Mouse (Mus musculus) spleen, postnatal 14 days (tissue): ENCODE results near the gene Clta.

Experiments used
- DNase-seq, 2 experiments: peaks; one replicate each; pipeline ENCODE4 v3.0.0; 2021 to 2022; ENCODE audit warnings: low spot score in 2 of 2

The Clta gene

DNA sequence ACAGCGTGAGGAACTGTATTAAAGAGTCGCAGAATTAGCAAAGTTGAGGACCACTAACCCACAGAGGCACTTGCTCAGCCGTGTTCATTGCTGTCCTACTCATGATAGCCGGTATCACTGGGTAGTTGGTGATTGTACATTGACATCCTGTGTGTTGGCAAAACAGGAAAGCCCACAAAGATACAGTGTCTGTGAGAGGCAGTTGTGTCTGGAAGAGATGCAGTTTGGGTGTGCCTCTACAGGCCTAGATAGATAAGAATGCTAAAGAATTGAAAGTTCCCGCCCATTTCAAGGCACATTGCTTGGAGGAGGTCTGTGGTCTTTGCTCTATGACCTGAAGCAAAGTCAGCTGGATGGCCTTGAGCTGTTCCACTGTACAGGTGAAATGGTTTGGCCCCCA lies at the start of gene Clta:
Gene Clta, plus strand, starts transcription at position 327 of the 400 bp plus-strand sequence.
- no peak for DNase-seq

DNA sequence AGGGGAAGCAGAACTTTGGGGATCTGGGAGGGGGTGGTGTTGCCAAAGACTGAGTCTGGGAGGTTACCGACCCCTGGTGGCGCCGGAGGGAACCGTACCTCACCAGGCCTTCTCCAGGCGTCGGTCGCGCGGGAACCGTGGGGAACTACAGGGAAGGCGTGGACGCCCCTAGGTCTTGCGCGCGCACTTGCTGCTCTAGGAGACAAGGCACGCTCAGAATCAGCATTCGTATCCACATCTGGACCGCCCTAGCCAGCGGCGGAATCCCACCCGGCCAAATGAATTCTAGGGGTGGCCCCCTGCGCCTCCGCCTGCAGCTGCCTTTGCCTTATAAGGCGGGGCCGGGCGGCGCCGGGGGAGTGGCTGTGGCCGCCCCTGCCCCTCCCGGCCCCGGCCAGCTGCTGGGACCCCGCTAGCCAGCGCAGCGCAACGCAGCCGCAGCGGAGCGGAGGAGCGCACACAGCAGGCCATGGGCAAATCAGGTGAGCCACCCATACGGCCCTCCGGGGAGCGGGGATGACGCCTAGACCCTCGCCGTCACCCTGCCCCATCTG lies 46.9 kb upstream of the Clta start, which contains the start of gene Glipr2:
Gene Glipr2, plus strand, starts transcription at position 110 of the 554 bp plus-strand sequence.
- peak; percentile 65 to 78 for DNase-seq

DNA sequence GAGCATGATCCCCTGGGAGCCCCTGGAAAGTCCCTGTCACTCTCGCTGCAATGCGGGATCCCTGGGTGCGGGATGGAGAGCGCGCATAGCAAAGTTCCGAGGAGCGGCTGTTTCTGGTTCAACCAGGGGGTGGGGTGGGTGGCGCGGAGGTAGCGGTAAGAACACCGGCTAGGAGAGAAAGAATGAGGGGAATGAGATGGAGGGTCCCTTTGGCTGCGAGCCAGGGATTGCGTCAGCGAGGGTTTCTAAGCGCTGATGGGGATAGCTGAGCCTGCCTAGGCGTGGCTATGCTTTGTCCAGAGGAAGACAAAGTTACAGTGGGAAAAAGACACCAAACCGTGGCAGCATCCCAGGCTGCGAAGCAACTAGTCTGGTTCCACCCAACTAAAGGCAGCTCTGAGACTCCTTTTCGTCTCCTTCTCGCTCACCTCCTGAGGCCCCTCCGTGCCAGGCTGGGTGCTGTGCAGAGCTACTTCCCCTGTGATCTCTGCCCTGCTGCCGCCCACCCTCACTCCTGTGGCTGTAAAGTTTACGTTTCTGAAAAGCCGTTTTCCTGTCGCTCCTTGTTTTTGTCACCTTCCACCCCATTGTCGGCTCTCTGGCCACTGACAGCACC lies 46.3 kb upstream of the Clta start:
- no peak for DNase-seq

DNA sequence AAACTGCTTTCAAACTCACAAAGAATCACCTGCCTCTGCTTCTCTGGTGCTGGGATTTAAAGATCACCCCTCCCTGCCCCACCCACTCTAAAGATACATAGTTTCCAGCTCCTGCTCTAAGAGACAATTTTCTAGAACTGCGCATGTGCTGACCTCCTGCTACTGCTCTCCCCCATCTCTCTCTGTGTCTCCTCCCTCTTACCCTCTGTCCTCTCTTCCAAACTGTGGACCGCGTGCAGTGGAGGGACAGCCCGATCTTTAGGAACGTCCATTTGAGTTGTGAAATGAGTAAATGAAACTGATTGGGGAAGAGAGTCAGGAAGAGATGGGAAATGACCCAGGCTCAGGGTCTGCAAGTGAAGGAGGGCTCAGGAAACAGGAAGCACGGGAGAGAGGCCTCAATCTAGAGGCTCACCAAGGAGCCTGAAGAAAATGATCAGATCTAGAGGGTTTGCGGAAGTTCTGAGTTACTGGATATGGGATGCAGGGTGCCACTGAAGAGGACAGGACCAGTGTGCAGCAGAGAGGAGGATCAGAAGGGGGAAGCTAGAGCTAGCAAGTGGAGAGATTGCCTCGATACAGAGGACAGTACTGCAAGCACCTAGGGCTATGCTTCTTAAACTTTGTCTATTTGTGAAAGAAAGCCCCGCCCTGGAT lies 44.6 kb upstream of the Clta start:
- DNase-seq, result no peak

DNA sequence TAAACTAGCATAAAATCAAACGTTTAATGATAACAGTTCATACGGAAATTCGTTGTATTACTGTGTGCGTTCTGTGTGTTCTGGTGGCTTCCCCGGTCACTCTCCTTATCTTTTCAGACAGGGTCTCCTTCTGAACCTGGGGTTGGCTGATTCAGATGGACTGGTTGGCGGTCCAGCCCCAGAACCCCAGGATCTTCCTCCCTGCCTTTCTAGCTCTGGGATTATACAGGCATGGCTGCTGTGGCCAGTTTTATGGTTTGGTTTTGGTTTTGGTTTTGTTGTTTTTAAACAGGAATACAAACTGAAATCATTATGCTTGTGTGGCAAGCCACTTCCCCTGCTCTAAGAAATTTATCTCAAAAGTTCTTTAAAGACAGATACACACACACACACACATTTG lies 44.0 kb upstream of the Clta start:
- no peak for DNase-seq

DNA sequence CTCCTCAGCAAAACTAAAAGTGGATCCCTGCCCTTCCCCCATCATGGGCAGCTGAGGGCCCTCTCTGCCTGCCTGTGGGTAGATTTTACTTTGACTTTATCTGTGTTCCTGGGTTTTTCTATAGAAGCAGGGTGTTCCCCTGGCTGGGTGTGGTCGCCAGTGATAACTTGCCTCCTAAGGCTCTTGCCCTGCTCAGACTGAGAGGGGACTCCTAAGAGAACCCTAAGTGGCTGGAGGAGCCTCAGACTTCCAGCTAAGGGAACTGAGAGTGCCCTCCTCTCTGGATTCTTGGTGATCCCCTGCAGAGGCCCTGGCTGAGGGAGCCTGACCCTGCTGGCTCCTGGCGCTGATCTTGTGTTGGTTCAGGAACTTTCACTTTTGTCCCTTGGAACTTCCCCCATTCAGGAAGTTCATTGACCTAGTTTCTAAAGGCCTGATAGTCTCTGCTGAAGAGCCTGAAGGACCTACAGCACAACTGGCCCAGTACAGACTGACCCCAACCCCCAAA lies 39.9 kb upstream of the Clta start:
- no peak for DNase-seq

GRCm38 (mm10) chr4:43964951-43965684 lies 39.1 kb upstream of the Clta start:
- no peak for DNase-seq

DNA sequence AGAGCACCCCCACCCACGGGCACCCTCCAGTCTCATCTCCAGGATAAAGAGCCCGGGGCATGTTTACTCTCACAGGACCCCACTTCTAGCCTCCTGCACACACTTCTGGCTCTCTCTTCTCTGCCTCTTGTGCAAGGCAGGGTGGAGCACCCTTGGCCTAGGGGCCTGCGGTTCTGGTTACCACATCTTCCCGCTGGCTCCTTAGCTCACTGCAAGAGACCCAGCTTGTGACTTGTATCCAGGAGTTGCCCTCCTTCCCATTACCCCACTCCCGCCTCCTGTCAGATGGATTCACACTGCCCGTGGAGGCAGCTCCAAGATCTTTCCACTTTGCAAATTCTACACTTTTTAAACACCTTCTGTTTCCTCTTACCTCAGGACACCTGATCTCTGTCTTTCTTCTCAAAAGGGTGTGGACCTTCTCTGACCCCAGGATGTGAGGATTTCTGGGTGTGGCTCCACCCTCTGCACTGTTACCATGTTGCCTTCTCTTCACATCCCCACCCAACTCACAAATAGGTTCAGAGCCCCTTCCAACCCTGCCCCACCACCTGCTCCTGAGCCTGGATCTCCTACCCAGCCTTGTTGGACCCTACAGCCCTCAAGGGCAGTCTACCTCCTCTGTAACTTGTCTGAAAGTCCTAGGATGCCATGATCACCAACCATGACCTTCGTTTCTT lies 38.3 kb upstream of the Clta start:
- DNase-seq, result no peak

- DNase-seq, result no peak
Measured at GRCm38 (mm10) chr4:43968650-43969049, 35.6 kb upstream of the Clta start.

- no peak for DNase-seq
Measured at GRCm38 (mm10) chr4:43969373-43969772, 34.9 kb upstream of the Clta start.

- DNase-seq, result no peak
Measured at GRCm38 (mm10) chr4:43970393-43971330, 33.6 kb upstream of the Clta start.

DNA sequence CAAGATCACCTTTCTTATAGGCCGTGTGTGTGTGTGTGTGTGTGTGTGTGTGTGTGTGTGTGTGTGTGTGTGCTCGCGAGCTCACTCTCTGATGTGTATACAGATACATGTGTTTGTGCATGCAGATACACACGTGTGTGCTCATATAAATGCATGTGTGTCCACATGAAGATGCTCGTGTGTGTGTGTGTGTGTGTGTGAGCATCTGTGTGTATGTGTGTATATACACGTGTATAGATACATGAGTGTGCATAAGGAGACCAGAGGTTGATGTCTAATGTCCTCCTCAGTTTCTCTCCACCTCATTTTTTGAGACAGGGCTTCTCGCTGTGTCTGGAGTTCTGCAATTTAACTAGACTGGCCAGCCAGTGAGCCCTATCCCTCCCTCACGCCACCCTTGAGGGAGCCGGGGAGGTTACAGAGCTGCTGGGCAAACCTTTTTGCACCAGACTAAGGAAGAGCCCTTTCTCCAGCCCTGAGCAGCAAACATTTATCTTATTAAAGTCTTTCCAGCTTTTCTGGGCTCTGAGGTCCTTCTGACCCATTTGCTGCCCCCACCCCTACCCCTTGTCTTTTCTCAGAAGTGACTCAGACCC lies 32.6 kb upstream of the Clta start:
- no peak for DNase-seq

DNA sequence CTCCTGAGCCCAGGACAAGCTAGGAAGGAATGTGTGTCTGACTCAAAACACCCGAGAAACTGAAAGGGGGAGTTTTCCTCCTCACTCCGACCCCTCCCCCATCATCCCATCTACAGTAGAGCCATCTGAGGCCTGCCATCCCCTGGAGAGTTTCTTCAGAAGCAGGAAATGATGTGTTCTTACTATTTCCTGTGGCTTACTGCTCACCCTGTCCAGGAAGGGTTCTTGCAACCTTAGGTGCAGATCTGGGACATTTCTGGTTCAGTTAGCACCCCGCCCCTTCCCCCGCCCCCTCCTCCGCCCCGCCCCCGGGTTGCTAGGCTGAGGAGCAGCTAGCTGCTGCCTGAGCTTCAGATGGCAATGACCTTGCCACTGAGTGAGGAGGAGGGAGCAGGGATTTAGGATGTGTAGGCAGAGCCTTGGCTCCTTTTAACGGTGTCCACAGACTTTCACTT lies 32.1 kb upstream of the Clta start:
- no peak for DNase-seq

DNA sequence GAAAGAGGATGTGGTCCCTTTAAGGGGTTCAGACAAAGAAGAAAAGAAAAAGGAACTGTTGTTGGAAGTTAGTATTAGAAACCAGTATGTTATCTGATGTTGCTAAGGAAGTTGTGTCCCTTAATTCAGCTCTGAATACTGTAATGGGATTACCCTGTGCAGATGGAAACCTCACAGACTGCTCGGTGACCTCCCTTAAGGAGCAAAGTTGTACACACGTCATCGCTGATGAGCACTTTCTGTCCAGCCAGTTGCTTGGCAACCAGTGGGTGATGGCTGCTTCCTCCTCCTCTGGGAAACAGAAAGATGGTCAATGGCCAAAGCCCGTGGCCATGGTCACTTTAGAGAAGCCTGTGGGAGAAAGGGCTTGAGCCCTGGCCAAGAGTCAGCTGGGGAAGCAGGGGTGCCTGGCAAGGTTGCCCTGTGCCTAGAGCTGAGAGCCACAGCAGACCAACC lies 30.7 kb upstream of the Clta start:
- DNase-seq, result no peak

DNA sequence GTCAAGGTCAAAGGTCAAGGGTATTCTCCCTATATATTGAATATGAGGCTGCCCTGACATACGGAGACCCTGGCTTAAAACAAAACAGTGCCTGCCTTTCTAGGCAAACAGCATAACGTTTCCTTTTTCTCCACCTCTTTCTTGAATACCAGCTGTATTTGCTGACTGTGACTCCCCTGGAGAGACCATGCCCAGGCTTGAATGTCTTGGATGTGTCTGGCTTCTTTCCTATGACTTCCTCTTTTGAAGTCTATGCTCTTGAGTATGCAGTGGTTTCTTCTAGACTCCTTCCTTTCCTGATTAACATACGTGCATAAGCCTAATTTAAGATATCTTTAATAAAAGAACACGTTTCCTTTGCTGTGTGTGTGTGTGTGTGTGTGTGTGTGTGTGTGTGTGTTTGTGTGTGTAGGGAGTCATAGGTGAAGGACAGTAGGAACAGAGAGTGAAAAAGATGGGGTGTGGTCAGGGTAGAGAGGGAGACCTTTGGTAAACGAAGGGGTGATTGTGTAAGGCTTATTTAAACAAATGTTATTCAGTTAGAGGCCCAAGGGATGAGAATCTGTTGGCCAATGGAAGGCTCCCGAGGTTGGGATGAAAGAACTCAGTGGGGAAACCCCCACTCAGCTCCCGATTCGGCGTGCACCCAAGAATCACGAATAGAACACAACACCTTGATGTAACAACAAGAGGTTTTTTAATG lies 29.2 kb upstream of the Clta start:
- DNase-seq, result no peak

DNA sequence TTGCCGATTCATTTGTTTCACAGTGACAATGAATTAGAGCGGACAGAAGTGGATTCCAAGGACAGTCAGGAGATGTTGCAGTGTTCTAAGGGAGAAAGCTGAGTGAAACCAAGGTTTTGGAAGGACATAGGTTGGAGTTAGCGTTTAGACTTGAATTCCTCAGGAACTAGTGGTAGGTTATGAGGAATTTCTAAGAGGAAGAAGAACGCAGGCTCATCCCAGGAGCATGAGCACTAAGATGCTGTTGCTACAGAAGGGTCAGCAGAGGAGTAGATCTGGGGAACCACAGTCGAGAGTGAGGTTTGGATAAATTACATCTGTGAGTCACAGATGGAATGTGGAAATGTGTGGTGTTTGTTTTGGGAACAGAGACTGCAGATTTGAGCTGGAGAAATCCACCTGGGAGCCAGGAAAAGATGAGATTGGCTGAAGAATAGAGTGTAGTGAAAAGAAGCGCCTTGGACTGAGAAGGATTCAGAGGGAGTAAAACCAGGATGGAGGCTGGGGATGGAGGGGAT lies 28.0 kb upstream of the Clta start:
- no peak for DNase-seq

DNA sequence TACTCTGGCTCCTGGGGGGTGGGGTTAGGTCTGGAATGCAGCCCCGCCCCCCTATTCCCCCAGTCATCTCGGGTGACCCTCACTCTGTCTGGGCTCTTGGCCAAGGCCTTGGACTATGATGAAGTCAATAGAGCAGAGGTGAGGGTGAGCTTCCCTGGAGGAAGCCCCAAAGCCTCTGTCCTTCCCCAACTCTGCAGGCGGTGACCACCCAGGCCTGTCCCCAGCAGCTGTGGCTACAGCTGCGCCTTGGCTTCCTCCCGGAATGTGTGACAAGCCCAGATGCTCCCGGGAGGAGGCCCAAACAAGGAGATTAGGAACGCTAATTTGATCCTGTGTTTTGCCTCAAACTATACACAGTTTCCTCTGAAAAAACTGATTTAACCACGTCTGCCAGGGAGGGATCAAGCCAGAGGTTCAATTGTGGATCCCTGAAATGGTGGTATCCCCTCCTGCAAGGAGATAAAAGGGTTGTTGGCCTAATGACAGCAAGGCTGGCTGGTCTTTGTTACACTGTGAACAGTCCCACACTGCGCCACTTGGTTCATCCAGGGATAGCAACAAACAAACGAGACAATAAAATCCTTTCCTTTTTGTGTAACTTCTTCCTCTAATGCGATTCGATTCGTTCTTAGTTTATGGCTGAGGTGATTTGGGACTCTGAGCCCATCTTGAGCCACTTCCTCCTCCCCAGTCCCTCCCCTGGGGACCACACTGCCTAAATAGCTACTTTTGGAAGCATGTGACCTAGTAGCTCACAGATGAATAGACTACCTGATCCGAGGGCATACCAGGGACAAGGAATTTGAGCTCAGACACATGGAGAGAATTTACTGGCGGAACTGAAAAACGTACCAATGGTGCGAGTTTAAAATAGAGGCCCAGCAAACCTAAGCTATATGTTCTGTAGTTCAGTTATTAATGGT lies 25.5 kb upstream of the Clta start:
- DNase-seq, result no peak

GRCm38 (mm10) chr4:43979746-43980145 lies 24.5 kb upstream of the Clta start:
- DNase-seq, result no peak
